Mouse (Mus musculus): ENCODE data around the gene Spaca9. TPM values are rescaled to one million over a fixed set of nuclear protein-coding genes. Genes with fewer than 3 reads are reported as not detected.

Gene Spaca9
- polyA plus RNA-seq, 2 experiments: 1.4 to 1.6 TPM

- Histone ChIP-seq H3K27me3 (ENCODE audit: control insufficient read depth, insufficient read depth, low read length) (no peaks in the 10 kb centered on the region), H3K4me3 (replicated peaks; ENCODE audit: low read length) (no peak overlapping the region), H3K9me3 (ENCODE audit: control insufficient read depth, low read length) (no peaks in the 10 kb centered on the region), H3K4me1 (ENCODE audit: control insufficient read depth, insufficient read depth, low read length) (peaks cover 11% of the 10 kb centered on the region), H3K36me3 (ENCODE audit: control insufficient read depth, insufficient read depth, low read length) (no peaks in the 10 kb centered on the region), H3K9ac (ENCODE audit: low read depth, low read length, severe bottlenecking) (no peak overlapping the region), H3K4me2 (replicated peaks; ENCODE audit: low read depth, low read length, severe bottlenecking) (no peak overlapping the region), H3K27ac (replicated peaks; ENCODE audit: low read depth, low read length) (peak overlapping the region; percentile 52; the same call in 1 of the 2 replicates)
- no peak for DNase-seq (ENCODE audit: low spot score)
- no peak for TF ChIP-seq POLR2A (IDR thresholded peaks at IDR 0.05; ENCODE audit: borderline replicate concordance, extremely low read depth, insufficient read depth, insufficient read length)
- ATAC-seq (ENCODE audit: low FRiP score, low read depth): no peak
- 75% methylated on average over 8 of the region's 8 CpGs for WGBS
These were observed 13.5 kb upstream of the Spaca9 start for GRCm38 (mm10) chr2:28713036-28713435.

- Histone ChIP-seq H3K9ac (ENCODE audit: low read depth, low read length, severe bottlenecking) (no peak overlapping the region), H3K4me2 (replicated peaks; ENCODE audit: low read depth, low read length, severe bottlenecking) (no peak overlapping the region), H3K27me3 (ENCODE audit: control insufficient read depth, insufficient read depth, low read length) (no peaks in the 10 kb centered on the region), H3K4me3 (replicated peaks; ENCODE audit: low read length) (no peak overlapping the region), H3K36me3 (ENCODE audit: control insufficient read depth, insufficient read depth, low read length) (no peaks in the 10 kb centered on the region), H3K4me1 (ENCODE audit: control insufficient read depth, insufficient read depth, low read length) (peaks cover 4% of the 10 kb centered on the region; the same call in 1 of the 2 replicates), H3K27ac (replicated peaks; ENCODE audit: low read depth, low read length) (no peak overlapping the region), H3K9me3 (ENCODE audit: control insufficient read depth, low read length) (no peaks in the 10 kb centered on the region)
- no peak for TF ChIP-seq POLR2A (IDR thresholded peaks at IDR 0.05; ENCODE audit: borderline replicate concordance, extremely low read depth, insufficient read depth, insufficient read length)
- WGBS: 18% methylated on average over 6 of the region's 6 CpGs
- ATAC-seq (ENCODE audit: low FRiP score, low read depth) (no peak), DNase-seq (ENCODE audit: low spot score) (no peak)
These were observed 7.3 kb upstream of the Spaca9 start for GRCm38 (mm10) chr2:28706787-28707186.

- peaks cover 4% of the 10 kb centered on the region; the same call in 1 of the 2 replicates for H3K4me1 ChIP-seq (ENCODE audit: control insufficient read depth, insufficient read depth, low read length)
- H3K36me3 ChIP-seq (ENCODE audit: control insufficient read depth, insufficient read depth, low read length): no peaks in the 10 kb centered on the region
- no peaks in the 10 kb centered on the region for H3K27me3 ChIP-seq (ENCODE audit: control insufficient read depth, insufficient read depth, low read length)
- no peak for TF ChIP-seq POLR2A (IDR thresholded peaks at IDR 0.05; ENCODE audit: borderline replicate concordance, extremely low read depth, insufficient read depth, insufficient read length)
- ATAC-seq (ENCODE audit: low FRiP score, low read depth): no peak
- H3K4me2 ChIP-seq (replicated peaks; ENCODE audit: low read depth, low read length, severe bottlenecking): no peak overlapping the region
- no peak overlapping the region for H3K9ac ChIP-seq (ENCODE audit: low read depth, low read length, severe bottlenecking)
- H3K9me3 ChIP-seq (ENCODE audit: control insufficient read depth, low read length): no peaks in the 10 kb centered on the region
- 18% methylated on average over 8 of the region's 8 CpGs for WGBS
- H3K4me3 ChIP-seq (replicated peaks; ENCODE audit: low read length): no peak overlapping the region
- H3K27ac ChIP-seq (replicated peaks; ENCODE audit: low read depth, low read length): no peak overlapping the region
- no peak for DNase-seq (ENCODE audit: low spot score)
These were observed 6.6 kb upstream of the Spaca9 start for GRCm38 (mm10) chr2:28706106-28706636.

GRCm38 (mm10) chr2:28701646-28702262 is 2.2 kb upstream of the Spaca9 start:
- ATAC-seq (ENCODE audit: low FRiP score, low read depth): no peak
- no peaks in the 10 kb centered on the region for H3K9me3 ChIP-seq (ENCODE audit: control insufficient read depth, low read length)
- H3K36me3 ChIP-seq (ENCODE audit: control insufficient read depth, insufficient read depth, low read length): no peaks in the 10 kb centered on the region
- no peak for TF ChIP-seq POLR2A (IDR thresholded peaks at IDR 0.05; ENCODE audit: borderline replicate concordance, extremely low read depth, insufficient read depth, insufficient read length)
- no peak overlapping the region for H3K9ac ChIP-seq (ENCODE audit: low read depth, low read length, severe bottlenecking)
- H3K4me1 ChIP-seq (ENCODE audit: control insufficient read depth, insufficient read depth, low read length): peaks cover 9% of the 10 kb centered on the region; the same call in 1 of the 2 replicates
- H3K4me2 ChIP-seq (replicated peaks; ENCODE audit: low read depth, low read length, severe bottlenecking): no peak overlapping the region
- no peak overlapping the region for H3K4me3 ChIP-seq (replicated peaks; ENCODE audit: low read length)
- WGBS: 68% methylated on average over 8 of the region's 8 CpGs
- no peaks in the 10 kb centered on the region for H3K27me3 ChIP-seq (ENCODE audit: control insufficient read depth, insufficient read depth, low read length)
- DNase-seq (ENCODE audit: low spot score): no peak
- H3K27ac ChIP-seq (replicated peaks; ENCODE audit: low read depth, low read length): no peak overlapping the region

GRCm38 (mm10) chr2:28698566-28698965 is 961 bp downstream of the Spaca9 start:
- Histone ChIP-seq H3K27ac (replicated peaks; ENCODE audit: low read depth, low read length) (no peak overlapping the region), H3K4me1 (ENCODE audit: control insufficient read depth, insufficient read depth, low read length) (0 out of 2 replicates have a peak, but pooled peaks cover 4% of the 10 kb centered on the region), H3K27me3 (ENCODE audit: control insufficient read depth, insufficient read depth, low read length) (no peaks in the 10 kb centered on the region), H3K4me2 (replicated peaks; ENCODE audit: low read depth, low read length, severe bottlenecking) (no peak overlapping the region), H3K4me3 (replicated peaks; ENCODE audit: low read length) (no peak overlapping the region), H3K9ac (ENCODE audit: low read depth, low read length, severe bottlenecking) (no peak overlapping the region), H3K9me3 (ENCODE audit: control insufficient read depth, low read length) (no peaks in the 10 kb centered on the region), H3K36me3 (ENCODE audit: control insufficient read depth, insufficient read depth, low read length) (no peaks in the 10 kb centered on the region)
- TF ChIP-seq POLR2A (IDR thresholded peaks at IDR 0.05; ENCODE audit: borderline replicate concordance, extremely low read depth, insufficient read depth, insufficient read length): no peak
- DNase-seq (ENCODE audit: low spot score) (no peak), ATAC-seq (ENCODE audit: low FRiP score, low read depth) (no peak)
- WGBS: 71% methylated on average over 5 of the region's 5 CpGs

All from limb, embryonic 14.5 days (tissue).